Mouse (Mus musculus) urinary bladder, adult 18-20 months (tissue): Measurements from ENCODE around the gene Dnajb4.

Experiments used
- DNase-seq, 2 experiments: peaks; one replicate each; pipeline ENCODE4 v3.0.0; 2022; ENCODE audit warnings: low spot score in 2 of 2, mixed read lengths in 2 of 2

The Dnajb4 gene

DNA sequence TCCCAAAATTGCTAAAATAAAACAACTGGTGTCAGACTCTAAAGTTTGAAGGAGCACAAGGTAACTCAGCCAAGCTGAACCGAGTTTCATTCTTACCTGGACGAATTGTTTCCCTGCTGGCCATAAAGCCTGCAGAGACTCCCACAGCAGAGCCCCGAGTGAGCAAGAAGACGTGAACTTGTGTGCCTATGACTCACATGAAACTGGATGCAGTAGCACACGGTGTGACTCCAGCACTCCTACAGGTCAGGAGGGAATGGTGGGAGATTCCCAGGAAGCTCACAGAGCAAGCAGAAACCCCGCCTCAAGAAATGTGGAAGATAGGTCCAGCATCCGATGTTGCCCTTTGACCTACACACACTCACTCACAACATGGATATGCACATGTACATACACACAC, 38.2 kb downstream of the Dnajb4 start:
- no peak for DNase-seq

DNA sequence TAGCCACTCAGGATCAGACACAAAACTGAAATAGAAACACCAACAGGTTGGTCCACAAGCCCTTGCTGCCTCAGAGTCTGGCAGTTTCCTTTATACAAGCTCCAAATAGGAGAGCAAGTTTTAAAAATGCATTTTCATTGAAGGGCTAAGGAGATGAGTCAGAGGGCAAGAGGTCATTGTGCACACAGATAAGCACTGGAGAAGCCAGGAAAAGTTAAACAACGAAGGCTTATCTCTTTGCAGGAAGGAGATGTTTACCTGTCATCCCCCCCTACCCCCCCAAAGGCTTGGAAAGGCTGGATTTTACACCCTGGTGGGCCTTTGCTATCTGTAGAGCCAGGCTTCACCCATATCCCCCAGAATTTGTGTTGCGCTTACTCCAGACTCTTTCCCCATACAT, 38.9 kb downstream of the Dnajb4 start:
- DNase-seq: no peak

DNA sequence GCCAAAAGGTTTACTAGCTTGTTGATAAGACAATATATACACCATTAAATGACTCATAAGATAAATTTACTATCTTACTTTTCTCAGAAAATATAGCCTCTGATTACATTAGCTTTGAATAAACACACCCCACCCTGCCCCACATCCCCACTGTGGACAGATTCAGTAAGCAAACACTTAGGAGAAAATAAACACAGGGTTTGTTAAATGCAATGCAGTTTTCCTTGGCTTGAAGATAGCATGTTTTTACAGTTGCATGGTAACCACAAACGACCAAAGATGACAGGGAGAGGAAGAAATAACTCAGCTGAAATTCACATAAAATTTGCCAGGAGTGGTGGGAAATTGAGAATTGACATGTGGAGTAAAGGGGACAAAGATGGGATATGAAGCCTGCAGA, 39.7 kb downstream of the Dnajb4 start:
- DNase-seq: no peak

GRCm38 (mm10) chr3:152168007-152168406, 42.1 kb downstream of the Dnajb4 start:
- no peak for DNase-seq

GRCm38 (mm10) chr3:152166699-152167451, 43.2 kb downstream of the Dnajb4 start:
- no peak for DNase-seq

DNA sequence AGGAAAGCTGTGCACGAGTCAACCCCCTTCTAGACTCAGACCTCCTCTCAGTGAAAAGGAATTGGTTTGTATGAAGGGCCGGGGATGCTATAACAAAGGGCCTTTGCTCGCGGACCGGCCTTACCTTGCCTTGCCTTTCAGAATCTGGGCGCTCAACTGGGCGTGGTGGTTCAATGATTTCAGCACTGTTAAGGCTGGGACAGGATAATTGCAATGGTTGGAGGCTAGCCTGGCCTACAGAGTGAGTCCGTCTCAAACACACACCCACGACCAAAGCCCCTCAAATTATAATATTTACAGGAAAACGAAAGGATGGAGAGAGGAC, 44.0 kb downstream of the Dnajb4 start, which contains the start of gene Gipc2:
Gene Gipc2, minus strand, starts transcription at position 132 of the 325 bp plus-strand sequence.
- DNase-seq: no peak

- DNase-seq: peak in 1 of 2 experiments; percentile 54
These were observed 44.6 kb downstream of the Dnajb4 start for GRCm38 (mm10) chr3:152165351-152166098.

DNA sequence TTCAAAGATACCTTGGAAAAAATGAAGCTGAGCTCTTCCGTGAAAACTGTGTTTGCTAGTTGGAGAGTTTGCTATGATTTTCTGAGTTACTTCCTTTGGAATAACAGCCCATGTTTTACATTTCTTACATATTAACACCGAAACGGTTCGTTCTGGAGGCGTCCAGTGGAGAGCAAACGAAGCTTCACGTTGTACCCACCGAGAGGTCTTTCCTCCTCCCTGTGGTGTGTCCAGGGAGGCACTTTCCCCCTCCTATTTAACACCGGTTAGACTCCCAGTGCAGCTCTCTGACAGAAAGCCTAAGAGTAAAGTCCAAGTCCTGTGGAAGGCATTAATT, 45.1 kb downstream of the Dnajb4 start:
- no peak for DNase-seq

DNA sequence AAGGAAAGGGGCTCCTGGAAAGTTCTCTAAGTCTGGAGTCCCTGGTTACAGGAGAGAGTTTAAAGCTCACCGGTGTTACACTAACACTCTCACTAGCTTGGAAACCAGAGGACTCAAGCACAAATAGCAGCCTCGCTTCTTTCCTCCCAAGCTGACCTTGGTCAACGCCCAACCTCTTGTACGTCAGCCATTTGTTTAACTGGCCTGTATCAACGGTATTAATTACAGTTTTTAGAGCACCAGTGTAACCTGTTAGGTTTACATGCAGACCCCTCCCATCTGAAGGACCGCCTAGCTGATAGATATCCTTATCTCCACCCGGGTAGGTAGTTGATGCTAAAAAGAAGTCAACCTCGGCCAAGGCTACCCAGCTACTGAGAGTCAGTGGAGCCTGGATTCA, 46.8 kb downstream of the Dnajb4 start:
- DNase-seq: no peak

- no peak for DNase-seq
These were observed 49.5 kb downstream of the Dnajb4 start for GRCm38 (mm10) chr3:152160607-152161006.

DNA sequence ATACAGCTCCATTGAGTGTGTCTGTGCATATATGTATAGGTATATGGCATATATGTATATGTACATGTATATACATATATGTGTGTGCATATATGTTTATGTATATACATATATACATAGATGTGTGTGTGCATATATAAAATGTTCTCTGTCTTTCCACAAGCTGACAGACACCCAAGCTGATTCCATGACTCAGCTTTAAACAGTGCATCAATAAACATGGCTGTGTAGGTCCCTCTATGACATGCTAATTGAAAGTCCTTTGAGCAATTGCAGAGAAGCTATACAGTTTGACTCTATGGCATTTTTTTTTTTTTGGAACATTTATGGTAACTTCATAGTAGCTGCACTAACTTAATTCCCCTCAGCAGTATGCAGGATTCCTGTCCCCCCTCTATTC, 50.8 kb downstream of the Dnajb4 start:
- DNase-seq: no peak

- no peak for DNase-seq
These were observed 51.5 kb downstream of the Dnajb4 start for GRCm38 (mm10) chr3:152158344-152159291.

DNA sequence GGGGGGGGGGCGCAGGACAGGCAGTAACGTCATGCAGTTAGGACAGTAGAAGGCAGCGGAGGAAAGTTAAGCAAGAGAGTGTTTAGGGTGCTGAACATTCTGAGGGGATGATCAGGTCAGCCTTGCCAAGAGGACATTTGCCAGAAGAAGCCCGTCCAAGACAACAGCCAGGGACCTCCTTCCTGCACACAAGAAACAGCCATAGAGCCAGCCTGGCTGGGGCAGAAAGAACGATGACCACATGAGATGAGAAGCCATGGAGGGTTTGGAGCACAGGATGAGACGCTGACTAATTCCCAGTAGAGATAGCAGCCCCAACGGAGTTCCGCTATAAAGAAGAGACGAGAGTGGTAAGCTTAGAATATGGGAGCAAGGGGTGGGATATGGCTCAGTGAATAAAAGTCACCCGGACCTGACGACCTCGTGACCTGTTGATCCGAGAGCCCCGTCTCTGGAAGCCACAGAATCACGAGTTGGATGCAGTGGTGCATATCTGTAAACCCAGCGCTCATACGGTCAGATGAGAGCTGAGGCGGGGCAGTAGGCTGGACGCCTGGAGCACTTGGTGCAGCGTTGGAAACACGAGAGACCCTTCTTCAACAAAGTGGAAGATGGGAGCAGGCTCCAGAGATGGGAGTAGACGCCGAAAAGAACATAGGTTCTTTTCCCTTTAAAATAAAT, 53.1 kb downstream of the Dnajb4 start:
- DNase-seq: no peak

DNA sequence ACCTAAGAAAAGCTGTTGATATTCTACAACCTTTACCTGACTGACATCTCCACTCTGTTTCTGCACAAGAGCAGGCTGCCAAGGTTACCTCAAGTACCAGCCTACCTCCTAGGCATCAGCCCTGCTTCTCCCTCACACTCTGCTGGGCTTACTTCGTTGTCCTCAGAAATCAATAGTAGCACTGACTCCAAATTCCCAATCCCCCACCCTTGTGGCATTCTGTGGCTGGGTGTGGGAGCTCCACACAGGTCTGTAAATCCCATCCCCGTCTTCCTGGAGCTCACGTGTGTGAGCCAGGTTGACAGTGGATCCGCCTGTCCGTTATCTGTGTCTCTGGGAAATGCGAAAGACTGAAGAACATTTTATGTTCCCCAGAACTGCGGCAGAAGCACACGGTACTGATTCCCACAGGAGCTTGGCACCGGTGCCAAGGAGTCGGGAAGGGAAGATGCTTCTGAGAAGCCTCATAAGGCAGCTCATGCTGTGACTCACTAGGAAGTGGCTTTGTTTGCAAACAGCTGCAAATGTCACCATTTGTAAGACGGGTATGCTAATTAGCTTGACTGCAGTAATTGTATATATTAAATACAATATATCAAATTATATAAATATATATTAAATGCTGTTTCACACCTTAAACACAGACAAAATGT, 54.7 kb downstream of the Dnajb4 start:
- DNase-seq: no peak

DNA sequence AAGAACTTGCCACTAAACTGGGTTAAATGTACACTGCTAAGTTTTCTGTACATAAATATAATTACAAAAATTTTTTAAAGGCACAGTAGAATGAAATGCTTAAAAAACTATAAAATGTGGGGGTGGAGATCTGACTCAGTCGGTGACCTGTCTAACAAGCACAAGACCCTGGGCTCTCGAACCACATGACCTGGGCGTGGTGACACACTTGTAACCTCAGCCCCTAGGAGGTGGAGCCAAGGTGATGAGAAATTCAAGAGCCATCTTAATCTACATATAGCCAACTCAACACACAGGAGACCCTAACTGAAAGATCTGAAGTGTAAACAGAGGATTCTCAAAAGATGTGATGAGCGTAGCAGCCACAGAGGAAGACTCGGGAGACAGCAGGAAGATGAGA, 56.0 kb downstream of the Dnajb4 start:
- no peak for DNase-seq

GRCm38 (mm10) chr3:152153152-152153551, 57.0 kb downstream of the Dnajb4 start:
- DNase-seq: no peak

DNA sequence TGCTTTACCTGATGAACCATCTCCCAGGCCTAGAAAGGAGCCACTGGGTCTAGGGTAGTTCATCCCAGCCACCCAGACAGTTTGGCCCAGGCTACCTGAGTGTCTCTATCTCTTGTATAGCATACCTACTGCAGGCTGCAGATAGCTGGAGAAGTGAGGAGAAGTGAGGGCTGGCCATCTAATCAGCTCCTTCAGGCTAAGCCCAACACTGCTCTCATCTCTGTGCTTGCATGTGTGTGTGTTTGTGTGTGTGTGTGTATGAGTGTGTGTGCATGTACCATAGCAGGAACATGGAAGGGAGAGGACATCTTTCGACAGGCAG, 57.7 kb downstream of the Dnajb4 start:
- no peak for DNase-seq

GRCm38 (mm10) chr3:152151725-152152482, 58.2 kb downstream of the Dnajb4 start:
- peak; percentile 26 to 51 for DNase-seq

DNA sequence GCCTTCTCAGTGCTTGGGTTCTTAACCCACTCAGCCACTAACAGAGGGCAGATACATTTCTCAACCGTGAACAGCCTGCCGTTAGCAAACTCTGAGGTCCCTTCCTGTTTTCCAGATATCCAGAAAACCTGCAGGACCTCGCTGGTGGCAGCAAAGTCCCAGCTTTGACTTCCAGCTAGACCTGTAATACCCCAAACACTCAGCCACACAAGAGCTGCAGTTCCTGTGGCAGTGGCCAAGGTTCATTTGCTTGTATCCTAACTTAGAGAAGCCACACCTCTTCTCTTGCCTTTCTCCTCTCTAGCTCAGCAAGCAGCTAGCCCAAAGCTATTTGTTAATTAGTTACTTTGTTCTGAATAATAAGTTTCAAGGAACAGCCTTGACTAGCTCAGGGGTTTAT, 60.2 kb downstream of the Dnajb4 start:
- no peak for DNase-seq

DNA sequence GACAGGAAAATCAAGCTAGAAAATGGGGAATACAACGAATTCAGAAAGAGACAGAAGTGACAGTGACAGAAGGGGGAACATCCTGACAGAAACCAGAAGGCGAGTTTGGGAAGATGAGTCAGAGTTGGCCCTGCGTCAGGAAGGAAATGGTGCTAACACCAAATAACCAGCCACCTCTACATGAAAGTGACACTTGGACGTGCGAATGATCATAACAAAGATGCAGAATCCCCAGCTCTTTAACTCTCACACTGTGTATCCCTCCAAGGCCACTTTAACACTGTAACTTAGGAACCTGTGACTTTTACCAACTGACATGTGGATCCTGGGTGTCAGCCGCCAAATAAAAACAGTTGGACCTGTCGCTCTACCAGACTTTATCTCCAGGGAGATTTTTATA, 60.7 kb downstream of the Dnajb4 start:
- DNase-seq: no peak
